Mouse (Mus musculus) stomach, postnatal 0 days (tissue): ENCODE data around the gene Oxld1.

Experiments
- CTCF ChIP-seq: IDR thresholded peaks from 2 replicates; pipeline ENCODE4 v1.5.1; 2016; ENCODE audit warnings: antibody characterized with exemption, low read depth, mild to moderate bottlenecking, moderate library complexity
- EP300 ChIP-seq: optimal IDR thresholded peaks from 2 replicates; pipeline ENCODE3; 2016; ENCODE audit warnings: antibody characterized with exemption

DNA sequence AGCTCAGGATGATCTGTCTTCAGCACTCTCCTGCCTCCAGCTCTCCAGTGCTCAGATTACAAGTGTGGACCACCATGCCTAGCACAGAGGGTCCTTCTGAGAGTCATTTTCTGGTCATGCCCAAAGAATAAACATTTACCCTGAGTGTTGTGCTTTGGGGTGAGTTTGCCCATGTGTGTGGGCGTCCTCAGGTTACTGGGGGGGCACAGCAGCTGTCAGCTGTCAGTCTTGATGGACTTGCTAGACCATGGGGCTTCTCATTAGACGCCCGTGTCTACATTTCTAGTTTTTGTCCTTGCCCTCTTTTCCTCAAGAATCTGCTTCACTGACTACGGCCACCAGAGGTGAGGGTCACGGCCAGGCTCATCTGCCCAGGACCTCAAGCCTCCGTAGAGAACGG, 10.7 kb downstream of the Oxld1 start:
- no peak for TF ChIP-seq CTCF
- TF ChIP-seq EP300 = no peak
